Mouse (Mus musculus) cerebellum, adult 11-12 months (tissue): ENCODE measurements around the gene Podxl2.

Source experiments
- DNase-seq: peaks from one replicate; pipeline ENCODE4 v3.0.0; 2022

Podxl2 gene

DNA sequence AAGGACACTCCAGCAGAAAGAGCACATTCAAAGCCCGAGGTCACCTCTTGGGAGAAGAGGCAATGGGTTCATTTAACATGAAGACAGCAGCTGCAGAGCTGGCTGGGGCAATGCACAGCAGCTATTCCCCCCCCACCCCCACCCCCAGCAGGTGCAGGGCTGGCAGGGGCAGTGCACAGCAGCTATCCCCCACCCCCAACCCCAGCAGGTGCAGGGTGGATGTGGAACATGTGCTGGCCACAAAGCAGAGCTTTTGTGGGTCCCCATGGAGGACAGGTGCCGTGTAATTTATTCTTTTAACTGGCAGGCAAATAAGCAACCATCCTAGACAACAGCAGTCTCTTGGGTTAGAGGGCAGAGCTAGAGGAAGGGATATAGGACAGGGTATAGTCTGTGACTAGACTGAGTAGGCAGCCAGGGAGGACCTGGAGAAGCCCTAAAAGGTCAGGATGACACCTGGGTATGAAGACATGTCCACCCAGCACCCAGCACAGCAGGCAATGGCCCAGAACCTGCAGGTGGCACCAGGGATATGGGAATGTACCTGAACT is 11.6 kb upstream of the Podxl2 start:
- no peak for DNase-seq

DNA sequence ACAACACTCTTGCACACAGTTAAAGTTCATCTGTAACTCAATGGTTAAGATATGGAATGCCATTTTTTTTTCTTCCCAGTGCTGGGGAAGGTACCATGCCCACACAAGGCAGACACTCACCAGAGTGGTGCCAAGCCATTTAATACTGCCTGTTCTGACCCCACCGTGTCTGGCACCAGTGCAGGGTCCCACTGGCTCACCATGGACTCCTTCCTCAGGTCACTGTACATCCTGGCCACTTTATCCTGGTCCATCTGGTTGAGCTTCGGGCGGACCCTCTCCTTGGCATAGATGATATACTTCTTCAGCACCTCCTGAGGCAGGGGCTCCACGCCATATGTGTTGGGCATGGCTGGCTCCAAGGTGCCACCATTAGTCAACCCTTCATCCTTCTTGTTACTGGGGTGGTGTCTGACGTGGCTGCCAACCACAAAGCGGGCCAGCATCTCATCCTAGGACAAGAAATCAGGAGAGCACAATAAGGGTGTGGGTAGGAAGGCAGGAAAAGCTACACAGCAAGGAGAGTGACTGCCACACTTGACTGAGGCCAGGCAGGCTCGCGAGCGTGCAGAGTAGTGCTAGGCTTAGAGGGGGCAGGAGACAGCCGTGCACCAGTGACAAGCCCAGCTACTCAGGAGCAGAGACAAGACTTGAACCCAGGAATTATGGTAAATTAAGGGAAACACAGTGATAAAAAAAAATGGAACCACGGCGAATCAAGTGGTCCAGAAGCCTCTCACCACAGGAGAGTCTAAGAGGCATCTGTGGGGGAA is 11.0 kb upstream of the Podxl2 start:
- no peak for DNase-seq

DNA sequence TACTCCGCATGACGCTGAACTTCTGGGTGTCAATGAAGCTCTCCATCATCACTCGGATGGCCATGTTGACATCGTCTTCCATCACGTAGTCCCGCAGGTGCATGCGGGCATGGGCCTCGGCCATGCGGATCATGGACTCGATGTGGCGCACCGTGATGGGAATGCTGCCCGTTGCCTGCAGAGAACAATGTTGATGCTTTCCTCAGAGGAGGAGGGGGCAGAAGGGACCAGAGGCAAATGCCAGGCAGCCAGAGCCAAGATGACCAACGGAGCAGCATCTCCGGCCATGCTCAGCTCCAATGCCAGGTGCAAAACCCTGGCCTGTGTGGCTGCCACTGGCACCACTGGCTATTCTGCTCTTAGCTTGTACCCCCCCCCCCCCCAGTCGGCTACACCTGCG is 9.8 kb upstream of the Podxl2 start:
- DNase-seq: no peak

DNA sequence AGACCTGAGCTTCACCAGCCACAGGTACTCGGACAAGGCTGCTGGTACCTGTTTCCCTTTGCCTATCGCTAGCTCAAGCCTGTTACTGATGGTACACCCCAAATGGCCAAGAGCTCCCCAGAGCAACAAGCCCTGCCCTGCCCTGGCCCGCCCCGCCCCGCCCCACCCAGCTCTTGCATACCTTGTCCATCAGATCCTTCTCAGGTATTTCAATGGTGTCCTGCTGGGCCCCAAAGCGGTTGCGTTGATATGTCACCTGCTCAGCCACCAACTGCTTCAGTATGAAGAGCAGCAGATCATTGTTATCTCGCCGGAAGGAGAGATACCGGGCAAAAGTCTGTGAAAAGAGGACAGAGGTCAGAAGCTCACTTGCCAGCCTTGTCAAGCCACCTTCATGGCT is 9.4 kb upstream of the Podxl2 start:
- no peak for DNase-seq

DNA sequence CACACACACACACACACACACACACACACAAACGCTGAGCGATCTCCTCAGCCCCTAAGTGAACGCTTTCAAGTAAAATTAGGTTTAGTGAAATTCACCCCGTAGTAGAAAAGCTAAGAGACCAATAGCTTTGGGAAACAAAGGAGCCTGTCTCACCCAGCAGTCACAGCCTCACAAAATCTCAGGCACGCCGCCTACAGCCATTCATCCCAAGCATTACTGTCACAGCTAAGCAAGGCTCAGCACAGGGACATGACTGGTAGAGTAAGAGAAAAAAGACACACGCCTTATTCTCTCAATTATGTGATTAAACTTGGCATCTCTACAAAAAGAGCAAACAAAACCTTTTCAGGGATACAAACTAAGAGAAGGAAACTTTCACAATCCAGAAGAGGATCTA is 6.5 kb upstream of the Podxl2 start:
- no peak for DNase-seq

DNA sequence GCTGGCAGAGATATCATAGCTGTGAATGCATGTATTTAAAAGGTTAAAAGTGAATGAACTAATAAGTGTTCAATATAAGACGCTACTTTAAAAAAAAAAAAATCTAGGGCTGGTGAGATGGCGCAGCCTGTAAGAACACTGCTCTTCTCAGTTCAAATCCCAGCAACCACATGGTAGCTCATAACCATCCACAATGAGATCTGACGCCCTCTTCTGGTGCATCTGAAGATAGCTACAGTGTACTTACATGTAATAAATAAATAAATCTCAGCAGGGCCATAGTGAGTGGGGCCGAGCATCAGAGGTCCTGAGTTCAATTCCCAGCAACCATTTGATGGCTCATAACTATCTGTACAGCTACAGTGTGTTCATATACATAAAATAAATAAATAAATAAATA is 4.6 kb upstream of the Podxl2 start:
- no peak for DNase-seq

DNA sequence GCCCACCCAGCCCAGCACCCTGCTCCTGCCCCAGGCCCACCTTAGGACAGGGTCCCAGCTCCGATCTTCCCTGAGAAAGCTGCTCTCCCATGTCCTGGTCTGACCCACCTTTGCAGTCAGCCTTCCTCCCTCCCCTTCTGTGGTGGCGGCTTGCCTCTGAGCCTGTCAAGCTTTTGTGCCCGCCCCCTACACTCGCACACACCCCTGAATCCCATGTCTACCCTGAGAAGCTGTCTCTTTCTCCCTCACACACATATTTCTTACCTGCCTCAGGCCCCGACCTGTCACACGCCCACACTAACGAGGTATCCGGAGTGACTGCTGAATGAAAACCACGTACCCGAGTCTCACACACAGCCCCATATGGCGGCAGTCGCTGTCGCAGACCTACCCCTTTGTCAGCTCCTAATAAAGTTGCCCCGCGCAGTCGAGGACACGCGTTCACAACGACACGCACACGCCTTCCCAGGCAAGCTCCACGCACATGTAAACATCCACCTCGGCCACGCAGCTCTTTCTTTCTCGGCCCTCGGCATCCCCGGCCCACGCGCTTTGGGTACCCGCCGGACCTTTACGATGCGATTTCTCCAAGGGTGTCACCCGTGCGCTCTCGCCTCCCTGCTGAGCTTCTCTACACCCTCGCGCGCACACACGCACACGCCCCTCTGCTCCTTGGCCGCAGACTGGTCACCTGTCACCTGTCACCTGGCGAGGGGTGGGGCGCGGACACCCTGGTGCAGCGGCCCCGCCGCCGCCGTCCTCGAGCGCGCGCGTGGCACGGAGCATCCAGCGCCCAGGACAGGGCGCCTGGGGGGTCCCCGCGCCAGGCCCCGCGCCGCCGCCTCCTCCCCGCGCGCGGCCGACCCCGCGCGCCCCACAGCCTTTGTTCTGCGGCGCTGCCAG is 628 bp downstream of the Podxl2 start:
- peak; percentile 67 for DNase-seq

DNA sequence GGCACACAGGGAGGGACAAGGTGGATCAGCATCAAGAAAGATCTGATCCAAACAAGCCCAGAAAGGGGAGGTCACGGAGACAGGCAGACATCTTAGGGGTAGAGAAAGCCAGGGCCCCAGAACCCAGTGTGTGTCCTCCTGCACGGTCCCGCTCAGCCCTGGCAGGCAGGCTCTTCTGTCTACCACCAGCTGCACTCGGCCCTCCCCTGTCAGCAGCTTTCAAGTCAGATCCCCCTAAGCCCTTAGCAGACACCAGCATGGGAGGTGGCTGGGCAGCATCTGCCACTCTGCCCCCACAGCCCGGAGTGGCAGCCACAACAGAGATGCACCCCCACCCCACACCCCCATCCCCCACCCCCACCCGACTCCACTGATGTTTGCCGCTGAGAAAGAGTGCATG is 2.0 kb downstream of the Podxl2 start:
- DNase-seq: no peak

DNA sequence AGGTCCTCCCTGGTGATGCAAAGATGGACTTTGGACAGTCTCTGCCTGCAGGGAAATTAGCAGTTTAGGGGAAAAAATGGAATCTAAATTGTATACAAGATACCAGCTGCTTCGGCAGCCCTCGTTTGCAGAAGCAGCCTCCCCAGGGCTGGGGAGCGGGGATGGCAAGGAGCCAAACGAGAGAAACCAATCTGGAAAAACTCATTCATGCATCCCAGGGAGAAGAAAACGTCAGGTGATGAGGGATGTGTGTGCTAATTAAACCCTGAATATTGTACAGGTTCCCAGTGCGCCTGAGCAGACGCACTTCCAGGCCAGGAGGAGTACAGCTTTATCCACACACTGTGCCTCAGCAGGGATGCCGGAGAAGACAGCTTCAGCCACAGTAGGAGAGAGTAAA is 3.3 kb downstream of the Podxl2 start:
- peak; percentile 63 for DNase-seq

DNA sequence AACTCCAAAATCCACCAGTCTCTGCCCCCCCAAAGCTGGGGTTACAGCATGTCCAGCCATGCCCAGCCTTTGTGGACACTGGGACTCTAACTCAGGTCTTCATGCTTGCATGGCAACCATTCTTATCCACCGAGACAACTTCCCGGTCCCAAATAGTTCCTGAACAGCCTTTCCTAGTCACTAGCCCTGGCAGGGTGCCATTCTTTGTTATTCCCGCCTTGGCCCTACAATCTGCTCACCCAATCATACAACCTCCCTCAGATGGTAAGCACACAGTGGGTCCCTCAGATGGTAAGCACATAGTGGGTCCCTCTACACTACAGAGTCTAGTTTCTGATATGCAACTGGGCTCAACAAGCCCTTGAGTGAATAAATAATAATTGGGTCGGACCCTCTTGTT is 4.2 kb downstream of the Podxl2 start:
- DNase-seq: no peak

DNA sequence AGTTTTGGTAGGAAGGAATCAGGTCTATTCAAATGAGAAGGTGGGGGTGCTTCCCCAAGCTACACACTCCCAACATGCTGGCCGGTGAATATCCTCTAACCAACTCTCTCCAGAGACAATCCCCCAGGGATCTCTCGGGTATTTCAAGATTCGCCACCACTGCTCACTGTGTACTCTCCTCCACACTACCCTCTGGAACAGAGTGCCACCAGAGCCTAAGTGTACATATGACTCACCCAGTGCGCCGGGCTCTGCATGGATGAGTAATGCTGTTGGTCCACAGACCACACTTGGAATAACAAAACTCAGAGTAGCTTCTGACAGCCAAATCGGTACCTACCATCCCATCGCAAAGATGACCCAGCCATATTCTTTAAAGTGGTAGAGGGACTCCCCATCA is 5.4 kb downstream of the Podxl2 start:
- DNase-seq: no peak

DNA sequence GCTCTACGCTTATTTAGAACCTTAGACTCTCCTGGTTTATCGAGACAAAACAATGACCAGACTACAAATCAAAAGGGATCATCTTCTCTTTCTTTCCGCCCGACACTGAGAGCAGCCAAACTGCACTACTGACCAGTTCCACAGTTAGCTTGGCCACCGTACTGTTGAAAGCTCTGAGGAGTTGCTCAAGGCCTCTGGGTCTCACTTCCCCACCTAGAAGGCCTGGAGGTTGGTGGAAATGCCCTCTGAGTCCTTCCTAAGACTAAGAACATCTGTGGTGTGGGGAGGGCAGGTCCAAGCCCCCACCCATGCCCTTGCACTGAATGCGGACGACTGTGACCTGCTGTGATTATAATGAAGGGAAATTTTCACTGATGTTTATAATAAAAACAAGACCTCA is 9.1 kb downstream of the Podxl2 start:
- DNase-seq: no peak

DNA sequence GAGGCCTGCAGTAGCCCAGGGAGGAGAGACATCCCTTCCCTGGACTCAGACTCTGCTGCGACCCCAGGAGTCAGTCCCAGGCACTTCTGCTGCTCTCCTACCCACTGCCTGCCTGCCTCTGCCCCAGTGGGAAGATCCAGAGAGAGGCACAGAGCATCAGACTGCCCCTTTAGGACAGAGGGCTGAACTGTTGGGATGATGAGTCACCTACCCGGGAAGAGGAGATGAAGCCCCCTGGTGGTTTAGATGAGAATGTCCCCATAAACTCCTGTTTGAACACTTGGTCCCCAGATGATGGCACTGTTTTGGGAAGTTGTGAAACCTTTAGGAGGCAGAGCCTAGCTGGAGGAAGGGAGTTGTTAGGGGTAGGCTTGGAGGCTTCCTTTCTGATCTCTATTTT is 13.9 kb downstream of the Podxl2 start:
- DNase-seq: no peak

DNA sequence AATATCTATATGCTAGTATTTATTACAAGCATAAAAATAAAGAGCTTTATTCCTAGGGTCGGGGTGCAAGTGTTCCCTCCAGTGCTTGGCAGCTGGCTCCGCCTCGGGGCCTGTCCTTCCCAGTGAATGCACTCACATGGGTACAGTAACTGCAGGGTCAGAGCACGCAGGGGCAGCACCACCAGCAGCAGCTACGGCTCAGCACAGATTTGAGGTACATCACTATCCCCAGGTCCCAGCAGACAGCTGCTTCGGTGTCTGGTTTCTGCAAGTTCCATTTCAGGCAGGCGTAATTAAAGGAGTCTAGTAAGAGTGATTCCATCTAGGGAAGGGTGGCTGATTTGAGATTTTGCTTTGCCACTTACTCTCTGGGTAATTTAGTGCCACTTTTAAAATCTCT is 16.5 kb downstream of the Podxl2 start:
- DNase-seq: no peak

DNA sequence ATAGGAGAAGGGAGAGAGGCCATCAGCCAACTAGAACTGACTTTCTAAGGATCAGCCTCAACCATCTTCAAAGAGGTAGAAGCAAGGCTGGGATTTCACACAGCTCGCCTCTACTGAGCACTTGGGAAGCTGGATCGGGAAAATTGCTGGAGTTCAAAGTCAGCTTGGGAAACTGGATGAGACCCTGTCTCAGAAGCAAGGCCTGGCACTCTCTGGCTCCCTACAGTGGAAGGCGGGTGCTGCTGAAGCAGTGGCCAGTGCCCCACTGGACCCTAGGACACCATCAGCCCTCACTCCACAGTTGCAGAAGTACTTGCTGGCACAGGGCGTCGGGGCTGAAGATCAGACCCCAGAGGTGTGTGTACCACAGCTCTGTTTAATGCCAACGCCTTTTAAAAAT is 17.0 kb downstream of the Podxl2 start:
- no peak for DNase-seq

DNA sequence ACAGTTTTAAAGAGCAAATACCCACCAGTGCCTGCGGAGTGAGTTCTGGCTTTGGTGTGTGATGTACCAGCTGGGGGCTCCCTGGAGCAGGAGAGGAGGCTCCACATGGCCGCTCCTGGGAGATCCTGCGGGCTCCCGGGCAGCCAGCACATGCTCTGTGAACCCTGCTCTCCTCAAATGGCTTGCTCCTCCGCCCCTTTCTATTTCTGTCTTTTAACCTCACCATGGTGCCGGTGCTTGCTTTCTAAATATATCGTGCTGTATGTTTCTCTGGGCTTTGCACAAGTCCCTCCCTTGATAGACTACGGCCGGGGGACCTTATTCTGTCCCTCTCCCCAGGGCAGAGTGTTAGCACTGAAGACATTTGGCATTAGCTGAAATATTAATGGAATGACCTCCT is 17.6 kb downstream of the Podxl2 start:
- DNase-seq: peak; percentile 81

DNA sequence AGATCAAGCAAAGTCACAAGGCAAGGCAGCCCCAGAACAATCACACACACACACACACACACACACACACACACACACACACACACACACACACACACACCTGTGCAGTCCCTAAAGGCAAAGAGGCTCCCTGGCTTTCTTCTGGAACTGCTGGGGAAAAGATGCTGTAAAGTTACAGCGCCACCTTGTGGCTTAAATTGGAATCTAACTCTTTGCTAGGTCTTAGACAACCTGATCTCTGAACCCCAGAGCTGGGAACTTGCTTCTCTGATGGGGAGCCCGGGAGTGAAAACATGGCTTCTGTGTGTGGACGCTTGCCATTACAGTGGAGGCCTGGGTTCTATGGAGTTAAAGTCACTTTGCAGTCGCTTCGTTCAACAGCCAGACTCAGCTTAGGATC is 19.2 kb downstream of the Podxl2 start:
- DNase-seq: peak; percentile 62

DNA sequence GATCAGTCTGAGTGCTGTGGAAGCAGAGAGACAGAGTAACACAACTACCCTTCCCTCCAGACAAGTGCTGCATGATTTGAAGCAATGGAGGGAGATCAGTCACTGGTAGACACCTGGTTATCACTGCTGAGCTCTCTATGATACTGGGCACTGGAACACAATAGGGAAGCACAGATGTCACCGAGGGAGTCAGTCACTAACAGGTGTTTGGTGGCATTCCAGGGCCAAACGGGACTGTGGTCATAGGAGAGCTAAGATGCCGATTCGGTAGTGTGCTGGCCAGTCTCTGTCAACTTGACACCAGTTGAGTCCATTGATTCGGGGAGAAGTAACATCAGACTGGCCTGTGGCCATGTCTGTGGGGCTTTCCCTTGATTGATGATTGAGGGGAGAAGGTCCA is 20.3 kb downstream of the Podxl2 start:
- no peak for DNase-seq

DNA sequence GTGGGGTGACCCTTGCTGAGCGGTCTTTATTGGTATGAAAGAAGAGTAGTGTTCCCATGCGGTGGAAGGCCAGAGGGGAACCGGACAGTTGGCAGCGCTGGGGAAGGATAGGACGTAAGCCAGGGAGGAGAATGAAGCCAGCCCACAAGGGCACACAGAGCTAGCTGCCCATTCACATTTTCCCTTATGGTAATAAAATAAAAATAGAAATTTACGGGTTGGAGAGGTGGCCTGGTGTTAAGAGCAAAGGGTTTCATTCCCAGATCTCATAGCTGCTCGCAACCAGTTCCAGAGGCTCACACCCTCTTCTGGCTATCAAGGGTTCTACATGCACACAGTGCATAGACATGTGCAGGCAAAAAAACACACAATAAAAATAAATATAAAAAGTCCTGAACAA is 24.8 kb downstream of the Podxl2 start:
- DNase-seq: peak; percentile 54

DNA sequence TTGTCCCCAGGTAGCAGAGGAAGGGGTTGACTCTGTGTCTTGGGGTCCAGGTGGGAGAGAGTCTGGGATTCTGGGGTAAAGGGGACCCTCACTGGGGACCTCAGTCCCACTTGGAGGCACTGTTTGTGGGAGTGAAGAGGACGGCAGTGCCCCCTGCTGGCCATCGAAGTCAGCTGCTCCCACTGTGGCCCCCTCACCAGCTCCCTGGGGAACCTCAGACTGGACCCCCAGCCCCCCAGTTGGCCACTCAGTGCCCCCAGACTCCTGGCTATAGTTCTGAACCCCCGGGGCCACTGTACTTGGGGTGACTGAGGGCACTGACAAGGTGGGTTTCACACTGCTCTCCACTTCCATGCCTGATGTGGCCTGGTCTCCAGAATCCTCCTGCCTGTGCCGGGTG is 25.6 kb downstream of the Podxl2 start:
- peak; percentile 47 for DNase-seq

DNA sequence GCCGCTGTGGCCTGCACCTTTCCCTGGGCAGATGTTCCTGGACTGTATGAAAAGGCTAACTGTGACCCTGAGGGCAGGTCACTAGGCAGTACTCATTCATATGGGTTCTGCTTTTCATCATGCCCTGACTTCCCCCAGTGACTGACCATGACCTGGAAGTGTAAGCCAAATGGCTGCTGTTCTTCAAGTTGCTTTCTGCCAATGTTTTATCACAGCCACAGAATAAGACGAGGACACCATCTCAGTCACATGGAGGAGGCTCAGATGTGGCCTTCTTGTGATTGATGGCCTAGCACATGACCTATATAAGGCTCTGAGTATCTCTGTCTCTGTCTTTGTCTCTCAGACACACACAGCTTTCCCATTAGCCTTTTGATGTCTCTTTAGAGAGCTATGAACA is 27.3 kb downstream of the Podxl2 start:
- DNase-seq: no peak

DNA sequence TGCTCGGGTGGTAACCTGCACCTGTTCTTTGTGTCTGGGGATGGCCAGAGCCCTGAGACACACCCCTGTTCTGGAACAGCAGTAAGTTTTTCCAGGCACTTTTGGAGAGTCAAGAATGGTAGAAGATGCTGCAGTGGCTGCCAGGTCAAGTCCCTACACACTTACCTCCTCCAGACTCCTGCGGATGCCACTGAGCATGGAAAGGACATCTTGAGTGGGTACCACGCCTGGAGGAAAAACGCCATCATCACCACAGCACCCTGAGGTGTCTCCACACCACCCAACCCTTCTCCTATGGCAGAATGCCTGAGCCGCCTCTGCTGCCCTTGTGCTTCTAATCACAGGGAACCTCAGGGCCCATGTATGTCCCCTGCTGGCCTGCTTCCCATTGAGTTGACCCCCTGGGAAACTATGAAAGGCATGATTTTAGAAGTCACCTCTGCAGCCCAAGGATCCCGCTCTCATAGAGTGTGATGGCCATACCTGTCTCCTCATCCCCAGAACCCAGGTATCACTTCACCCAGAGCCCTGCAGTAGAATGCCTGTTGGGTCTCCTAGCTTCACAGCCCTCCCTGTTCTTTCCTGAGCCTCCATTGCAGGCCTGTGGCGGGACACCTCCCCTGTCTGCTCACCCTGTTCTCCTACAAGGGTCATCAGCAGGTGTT is 29.8 kb downstream of the Podxl2 start:
- DNase-seq: peak; percentile 52
